Mouse (Mus musculus): ENCODE measurements around the gene N6amt1. TPM values are rescaled to one million over a fixed set of nuclear protein-coding genes. Genes with fewer than 3 reads are reported as not detected.
A peak's percentile ranks its signal among the peaks of the same experiment; 100 is the strongest.

N6amt1 gene
- polyA plus RNA-seq (2012; rRNA removed), result 18.1 and 22.9 TPM in 2 replicates

- DNase-seq (ENCODE audit: extremely low spot score in 1 of 2, low spot score in 1 of 2), result peak; percentile 82 to 96
Measured at GRCm38 (mm10) chr16:87354075-87354583, at the start of gene N6amt1. TSS of gene N6amt1 (plus strand) at chr16:87354185.

GRCm38 (mm10) chr16:87305251-87306011 lies 48.6 kb upstream of the N6amt1 start:
- DNase-seq (ENCODE audit: extremely low spot score in 1 of 2, low spot score in 1 of 2), result no peak

- DNase-seq (ENCODE audit: extremely low spot score in 1 of 2, low spot score in 1 of 2), result peak; percentile 22 to 63
Measured at GRCm38 (mm10) chr16:87307109-87307735, 46.8 kb upstream of the N6amt1 start.

- no peak for DNase-seq (ENCODE audit: extremely low spot score in 1 of 2, low spot score in 1 of 2)
Measured at GRCm38 (mm10) chr16:87310659-87311058, 43.3 kb upstream of the N6amt1 start.

GRCm38 (mm10) chr16:87318200-87318811 lies 35.7 kb upstream of the N6amt1 start:
- DNase-seq (ENCODE audit: extremely low spot score in 1 of 2, low spot score in 1 of 2), result no peak

- no peak for DNase-seq (ENCODE audit: extremely low spot score in 1 of 2, low spot score in 1 of 2)
Measured at GRCm38 (mm10) chr16:87318998-87319397, 35.0 kb upstream of the N6amt1 start.

- DNase-seq (ENCODE audit: extremely low spot score in 1 of 2, low spot score in 1 of 2), result no peak
Measured at GRCm38 (mm10) chr16:87319541-87320251, 34.3 kb upstream of the N6amt1 start.

GRCm38 (mm10) chr16:87320252-87320555 lies 33.8 kb upstream of the N6amt1 start:
- no peak for DNase-seq (ENCODE audit: extremely low spot score in 1 of 2, low spot score in 1 of 2)

GRCm38 (mm10) chr16:87324571-87324970 lies 29.4 kb upstream of the N6amt1 start:
- DNase-seq (ENCODE audit: extremely low spot score in 1 of 2, low spot score in 1 of 2), result no peak

GRCm38 (mm10) chr16:87329986-87330385 lies 24.0 kb upstream of the N6amt1 start:
- DNase-seq (ENCODE audit: extremely low spot score in 1 of 2, low spot score in 1 of 2), result no peak

- DNase-seq (ENCODE audit: extremely low spot score in 1 of 2, low spot score in 1 of 2), result no peak
Measured at GRCm38 (mm10) chr16:87334756-87335155, 19.2 kb upstream of the N6amt1 start.

GRCm38 (mm10) chr16:87341043-87341572 lies 12.9 kb upstream of the N6amt1 start:
- no peak for DNase-seq (ENCODE audit: extremely low spot score in 1 of 2, low spot score in 1 of 2)

- no peak for DNase-seq (ENCODE audit: extremely low spot score in 1 of 2, low spot score in 1 of 2)
Measured at GRCm38 (mm10) chr16:87348133-87348532, 5.9 kb upstream of the N6amt1 start.

- no peak for DNase-seq (ENCODE audit: extremely low spot score in 1 of 2, low spot score in 1 of 2)
Measured at GRCm38 (mm10) chr16:87351386-87352105, 2.4 kb upstream of the N6amt1 start.

- peak in 1 of 2 experiments; percentile 7 for DNase-seq (ENCODE audit: extremely low spot score in 1 of 2, low spot score in 1 of 2)
Measured at GRCm38 (mm10) chr16:87353605-87354004, 380 bp upstream of the N6amt1 start.

- DNase-seq (ENCODE audit: extremely low spot score in 1 of 2, low spot score in 1 of 2), result no peak
Measured at GRCm38 (mm10) chr16:87354748-87355147, 763 bp downstream of the N6amt1 start.

GRCm38 (mm10) chr16:87360096-87360495 lies 6.1 kb downstream of the N6amt1 start:
- DNase-seq (ENCODE audit: extremely low spot score in 1 of 2, low spot score in 1 of 2), result no peak

- no peak for DNase-seq (ENCODE audit: extremely low spot score in 1 of 2, low spot score in 1 of 2)
Measured at GRCm38 (mm10) chr16:87364231-87364630, 10.2 kb downstream of the N6amt1 start.

- DNase-seq (ENCODE audit: extremely low spot score in 1 of 2, low spot score in 1 of 2), result no peak
Measured at GRCm38 (mm10) chr16:87366035-87366434, 12.1 kb downstream of the N6amt1 start.

GRCm38 (mm10) chr16:87366445-87366844 lies 12.5 kb downstream of the N6amt1 start:
- no peak for DNase-seq (ENCODE audit: extremely low spot score in 1 of 2, low spot score in 1 of 2)
